Mouse (Mus musculus) neural tube, embryonic 14.5 days (tissue): ENCODE data around the gene Prelid3b. TPM values are rescaled to one million over a fixed set of nuclear protein-coding genes. Genes with fewer than 3 reads are reported as not detected.
A peak's percentile ranks its signal among the peaks of the same experiment; 100 is the strongest.

ENCODE experiments used
- ATAC-seq: fragments of 200-750 bp; cut with Nextera tagmentation; 2 replicates; pipeline ENCODE4 v1.8.0; 2017; ENCODE audit warnings: low read depth, mild to moderate bottlenecking, moderate TSS enrichment, moderate library complexity
- H3K27ac ChIP-seq: fragments of 300-500 bp; sonication (generic); 2 replicates; pipeline ENCODE4 v1.5.1; 2014; ENCODE audit warnings: low read depth, mild to moderate bottlenecking, control low read depth, low read length, moderate library complexity, mixed read lengths
- H3K27me3 ChIP-seq: fragments of 300-500 bp; sonication (generic); 2 replicates; pipeline ENCODE4 v1.6.1; 2014; ENCODE audit warnings: low read length; ENCODE audit not compliant: control insufficient read depth, insufficient read depth
- H3K36me3 ChIP-seq: fragments of 300-500 bp; sonication (generic); 2 replicates; pipeline ENCODE4 v1.6.1; 2014; ENCODE audit warnings: low read length, mixed read lengths; ENCODE audit not compliant: control insufficient read depth, insufficient read depth
- H3K4me1 ChIP-seq: fragments of 300-500 bp; sonication (generic); 2 replicates; pipeline ENCODE4 v1.6.1; 2014; ENCODE audit warnings: low read length; ENCODE audit not compliant: control insufficient read depth, insufficient read depth
- H3K4me2 ChIP-seq: fragments of 300-500 bp; sonication (generic); 2 replicates; pipeline ENCODE4 v1.6.1; 2014; ENCODE audit warnings: mild to moderate bottlenecking, low read depth, low read length, control low read depth
- H3K4me3 ChIP-seq: fragments of 300-500 bp; sonication (generic); 2 replicates; pipeline ENCODE4 v1.5.1; 2014; ENCODE audit warnings: low read depth, low read length, control low read depth, mixed read lengths
- H3K9ac ChIP-seq: fragments of 300-500 bp; sonication (generic); replicated peaks from 2 replicates; pipeline ENCODE4 v1.6.1; 2014; ENCODE audit warnings: low read depth, mild to moderate bottlenecking, control low read depth, low read length, mixed read lengths
- H3K9me3 ChIP-seq: fragments of 300-500 bp; sonication (generic); 2 replicates; pipeline ENCODE4 v1.6.1; 2016; ENCODE audit warnings: low read length; ENCODE audit not compliant: control insufficient read depth
- WGBS: fragments of 180-500 bp; shearing (Covaris S2); extraction: QIAGEN DNeasy Blood & Tissue Kit; methylation state at CpG from one replicate; pipeline ENCODE4 v1.1.7; 2014; 5-methylcytosine and 5-hydroxymethylcytosine counted together
- polyA plus RNA-seq: library from polyadenylated mRNA; unstranded; fragments of >200 nt; fragmentation: Nextera tagmentation; extraction: Ambion mirVana; gene quantifications from 2 replicates; pipeline ENCODE4 v1.2.1, GENCODE M21; 2014

Gene Prelid3b
- 111 and 112 TPM in 2 replicates for polyA plus RNA-seq

GRCm38 (mm10) chr2:174472818-174473549 is at the start of gene Prelid3b:
Gene Prelid3b, minus strand, starts transcription at chr2:174473081.
- Histone ChIP-seq H3K9ac (peak within 1 kb of the TSS; percentile 62), H3K4me3 (peak within 1 kb of the TSS; percentile 66), H3K9me3 (no peaks in the 10 kb centered on the region), H3K4me2 (peak within 1 kb of the TSS; percentile 68), H3K4me1 (no peaks in the 10 kb centered on the region), H3K36me3 (0 out of 2 replicates have a peak, but pooled peaks cover 3% of the 10 kb centered on the region), H3K27me3 (no peaks in the 10 kb centered on the region), H3K27ac (no peak within 1 kb of the TSS)
- ATAC-seq: peak; percentile 98
- under 1% methylated on average over 53 of the region's 53 CpGs for WGBS

- no peak overlapping the region for H3K4me2 ChIP-seq
- H3K27me3 ChIP-seq: no peaks in the 10 kb centered on the region
- 93% methylated on average over 3 of the region's 3 CpGs for WGBS
- no peak for ATAC-seq
- no peaks in the 10 kb centered on the region for H3K36me3 ChIP-seq
- H3K9me3 ChIP-seq: no peaks in the 10 kb centered on the region
- no peak overlapping the region for H3K27ac ChIP-seq
- no peak overlapping the region for H3K9ac ChIP-seq
- H3K4me3 ChIP-seq: no peak overlapping the region
- no peaks in the 10 kb centered on the region for H3K4me1 ChIP-seq
Observed at GRCm38 (mm10) chr2:174522134-174522533, 49.3 kb upstream of the Prelid3b start.

GRCm38 (mm10) chr2:174517141-174518079 is 44.5 kb upstream of the Prelid3b start:
- ATAC-seq: no peak
- H3K4me1 ChIP-seq: no peaks in the 10 kb centered on the region
- H3K4me2 ChIP-seq: no peak overlapping the region
- no peaks in the 10 kb centered on the region for H3K27me3 ChIP-seq
- no peak overlapping the region for H3K27ac ChIP-seq
- H3K9ac ChIP-seq: no peak overlapping the region
- no peak overlapping the region for H3K4me3 ChIP-seq
- H3K9me3 ChIP-seq: no peaks in the 10 kb centered on the region
- no peaks in the 10 kb centered on the region for H3K36me3 ChIP-seq
- WGBS: 75% methylated on average over 8 of the region's 8 CpGs

- no peak overlapping the region for H3K9ac ChIP-seq
- H3K4me3 ChIP-seq: no peak overlapping the region
- whole genome bisulfite sequencing: 86% methylated on average over 4 of the region's 4 CpGs
- no peaks in the 10 kb centered on the region for H3K9me3 ChIP-seq
- no peak for ATAC-seq
- H3K4me1 ChIP-seq: no peaks in the 10 kb centered on the region
- H3K4me2 ChIP-seq: no peak overlapping the region
- no peaks in the 10 kb centered on the region for H3K36me3 ChIP-seq
- no peaks in the 10 kb centered on the region for H3K27me3 ChIP-seq
- H3K27ac ChIP-seq: no peak overlapping the region
Observed at GRCm38 (mm10) chr2:174514887-174515286, 42.0 kb upstream of the Prelid3b start.

- H3K36me3 ChIP-seq: no peaks in the 10 kb centered on the region
- no peaks in the 10 kb centered on the region for H3K27me3 ChIP-seq
- no peak overlapping the region for H3K4me3 ChIP-seq
- no peak overlapping the region for H3K27ac ChIP-seq
- no peaks in the 10 kb centered on the region for H3K4me1 ChIP-seq
- H3K9ac ChIP-seq: no peak overlapping the region
- 76% methylated on average over 5 of the region's 5 CpGs for WGBS
- H3K9me3 ChIP-seq: no peaks in the 10 kb centered on the region
- H3K4me2 ChIP-seq: no peak overlapping the region
- ATAC-seq: no peak
Observed at GRCm38 (mm10) chr2:174513827-174514226, 40.9 kb upstream of the Prelid3b start.

GRCm38 (mm10) chr2:174509825-174510224 is 36.9 kb upstream of the Prelid3b start:
- Histone ChIP-seq H3K27ac (no peak overlapping the region), H3K36me3 (no peaks in the 10 kb centered on the region), H3K9me3 (no peaks in the 10 kb centered on the region), H3K4me2 (no peak overlapping the region), H3K4me1 (no peaks in the 10 kb centered on the region), H3K4me3 (no peak overlapping the region), H3K9ac (no peak overlapping the region), H3K27me3 (no peaks in the 10 kb centered on the region)
- no peak for ATAC-seq
- WGBS: 96% methylated on average over 8 of the region's 8 CpGs

GRCm38 (mm10) chr2:174507998-174508397 is 35.1 kb upstream of the Prelid3b start:
- Histone ChIP-seq H3K4me3 (no peak overlapping the region), H3K9ac (no peak overlapping the region), H3K9me3 (no peaks in the 10 kb centered on the region), H3K27ac (no peak overlapping the region), H3K27me3 (no peaks in the 10 kb centered on the region), H3K36me3 (no peaks in the 10 kb centered on the region), H3K4me1 (no peaks in the 10 kb centered on the region), H3K4me2 (no peak overlapping the region)
- WGBS: 74% methylated on average over 4 of the region's 4 CpGs
- ATAC-seq: no peak

- H3K27me3 ChIP-seq: no peaks in the 10 kb centered on the region
- WGBS: 80% methylated on average over 25 of the region's 25 CpGs
- H3K36me3 ChIP-seq: no peaks in the 10 kb centered on the region
- no peak overlapping the region for H3K4me2 ChIP-seq
- H3K27ac ChIP-seq: no peak overlapping the region
- H3K9me3 ChIP-seq: no peaks in the 10 kb centered on the region
- no peaks in the 10 kb centered on the region for H3K4me1 ChIP-seq
- ATAC-seq: no peak
- H3K4me3 ChIP-seq: no peak overlapping the region
- no peak overlapping the region for H3K9ac ChIP-seq
Observed at GRCm38 (mm10) chr2:174502831-174503460, 30.1 kb upstream of the Prelid3b start.
